14 mouse cellular contexts compared by ENCODE assay signal in genomic region chr10:117557666-117558065, GRCm38 (mm10).
DNase-seq lines count a peak whose midpoint lies in the region.
"Had no signal": no experiment of that assay in that cellular context is flagged by ENCODE, and none has a peak within 500 bp of the region (broad histone marks: within the 10 kb centered on the region; RNA-seq: fewer than 3 reads in every experiment).

No protein-coding gene starts in this region.

- DNase-seq in adipocyte (ENCODE audit: low spot score) = peak; percentile 91
- DNase-seq in lung, adult 18-20 months = no peak
- DNase-seq: adrenal gland, adult 2 months; adrenal gland, adult 8-10 months; adrenal gland, postnatal 10 days; adrenal gland, postnatal 14 days; adrenal gland, postnatal 25 days; adrenal gland, postnatal 36 days; B cell, adult 2 months; cerebellum, adult 11 months; cerebellum, adult 11-12 months; cerebellum, adult 18-20 months; cerebellum, adult 2 months; cerebellum, adult 8-10 months had no signal
